Mouse (Mus musculus): Measurements from ENCODE around the gene Klhl22.

- TF ChIP-seq POLR2A (IDR thresholded peaks at IDR 0.05; ENCODE audit: insufficient read length, low read depth) (no peak), USF1 (IDR thresholded peaks at IDR 0.05; ENCODE audit: low read depth) (no peak), TCF12 (IDR thresholded peaks at IDR 0.05; ENCODE audit: insufficient read depth, poor library complexity, severe bottlenecking) (peak; percentile 64), MYOG (IDR thresholded peaks at IDR 0.05; ENCODE audit: control insufficient read depth in 1 of 3, insufficient read depth in 1 of 3, insufficient read length in 2 of 3, low read depth in 2 of 3) (peak; percentile 73 to 98 (median 94)), REST (IDR thresholded peaks at IDR 0.05; ENCODE audit: insufficient read depth, insufficient read length) (no peak), E2F4 (IDR thresholded peaks at IDR 0.05; ENCODE audit: insufficient read depth) (no peak), CEBPB (IDR thresholded peaks at IDR 0.05; ENCODE audit: insufficient read depth, poor library complexity, severe bottlenecking) (no peak), MAX (IDR thresholded peaks at IDR 0.05; ENCODE audit: low read depth) (no peak), POLR2AphosphoS2 (IDR thresholded peaks at IDR 0.05; ENCODE audit: insufficient read length, low read depth) (no peak)
These were observed 18.8 kb downstream of the Klhl22 start for GRCm38 (mm10) chr16:17778223-17778622.
